Mouse (Mus musculus) lung, postnatal 0 days (tissue): Measurements from ENCODE around the gene Rtn4rl1.

Experiments
- CTCF ChIP-seq: IDR thresholded peaks from 2 replicates; pipeline ENCODE4 v1.5.1; 2016; ENCODE audit warnings: antibody characterized with exemption, mild to moderate bottlenecking
- EP300 ChIP-seq: IDR thresholded peaks from 2 replicates; pipeline ENCODE4 v1.6.1; 2016; ENCODE audit warnings: antibody characterized with exemption, mild to moderate bottlenecking, control low read depth

GRCm38 (mm10) chr11:75190905-75191441, 2.6 kb upstream of the Rtn4rl1 start, which contains the start of gene Dph1:
- TF ChIP-seq CTCF (no peak), EP300 (no peak)
